Mouse (Mus musculus): ENCODE data around the gene Pvalb.

Pvalb gene

GRCm38 (mm10) chr15:78206312-78206711 lies at the start of gene Pvalb:
Pvalb (minus strand) TSS chr15:78206400.
- no peak for DNase-seq (ENCODE audit: low spot score)

DNA sequence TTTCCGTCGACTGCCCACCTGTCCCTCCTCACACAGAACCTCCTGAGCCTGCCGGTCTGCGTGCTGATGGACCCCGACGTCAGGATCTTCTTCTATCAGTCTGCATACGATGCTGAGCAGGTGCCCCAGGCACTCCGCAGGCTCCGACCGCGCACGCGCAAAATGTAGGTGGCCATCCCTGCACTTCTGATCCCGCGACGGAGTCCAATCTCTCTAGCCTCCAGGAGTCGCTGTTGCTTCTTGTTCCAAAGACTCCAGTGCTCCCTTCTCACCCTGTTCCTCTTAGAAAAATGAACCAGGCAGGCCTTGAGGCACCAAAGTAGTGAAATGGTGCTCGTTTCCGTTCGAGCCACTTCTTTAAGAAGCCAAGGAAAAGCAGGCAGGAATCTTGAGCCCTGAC lies 48.6 kb upstream of the Pvalb start:
- no peak for DNase-seq (ENCODE audit: low spot score)

- DNase-seq (ENCODE audit: low spot score): no peak
Measured at GRCm38 (mm10) chr15:78248410-78248809, 42.2 kb upstream of the Pvalb start.

GRCm38 (mm10) chr15:78247659-78248058 lies 41.5 kb upstream of the Pvalb start:
- no peak for DNase-seq (ENCODE audit: low spot score)

DNA sequence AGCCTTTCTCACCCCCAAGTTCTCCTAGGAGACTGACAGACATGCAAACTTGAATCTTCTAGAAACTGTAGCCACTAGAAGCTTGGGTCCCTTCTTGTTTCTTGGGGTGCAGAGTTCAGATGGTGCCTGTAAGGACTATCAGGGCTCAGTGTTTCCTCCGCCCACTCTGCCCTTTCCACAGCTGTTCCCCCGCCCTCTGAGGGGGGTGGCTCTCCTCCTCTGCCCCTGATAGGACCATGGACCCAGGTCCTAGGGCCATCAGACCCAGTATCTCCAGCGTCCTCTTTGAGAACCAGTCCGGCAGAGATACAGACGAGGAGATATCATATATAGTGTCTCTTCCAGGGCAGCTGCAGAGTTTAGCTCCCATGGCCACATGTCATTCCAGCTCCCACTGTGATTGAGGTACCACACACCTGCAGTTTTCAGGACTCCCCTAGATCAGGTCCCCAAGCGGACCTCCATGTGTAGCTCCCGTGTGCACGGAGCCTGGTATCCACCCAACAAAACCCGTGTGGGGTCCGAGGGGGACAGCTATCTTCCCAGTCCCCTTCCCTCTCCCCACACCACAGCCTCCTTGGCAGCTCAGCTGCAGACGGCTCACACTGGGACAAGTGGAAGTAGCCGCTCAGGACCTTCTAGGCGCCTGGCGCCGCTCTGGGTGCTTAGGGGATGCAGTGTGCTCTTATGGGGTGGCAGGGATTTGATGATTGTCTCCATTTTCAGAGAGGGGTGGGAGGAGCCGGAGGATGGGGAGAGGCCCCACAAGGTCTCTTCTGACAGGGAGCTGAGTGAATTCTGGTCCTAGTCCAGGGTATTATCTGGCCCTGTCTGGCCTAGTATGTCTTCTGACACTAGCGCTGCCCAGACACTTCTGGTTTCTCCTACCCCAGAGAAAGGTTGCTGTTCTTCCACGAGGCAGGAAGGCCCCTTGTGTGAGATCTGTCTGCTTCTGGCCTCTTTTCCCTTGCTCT lies 40.2 kb upstream of the Pvalb start:
- DNase-seq (ENCODE audit: low spot score): no peak

DNA sequence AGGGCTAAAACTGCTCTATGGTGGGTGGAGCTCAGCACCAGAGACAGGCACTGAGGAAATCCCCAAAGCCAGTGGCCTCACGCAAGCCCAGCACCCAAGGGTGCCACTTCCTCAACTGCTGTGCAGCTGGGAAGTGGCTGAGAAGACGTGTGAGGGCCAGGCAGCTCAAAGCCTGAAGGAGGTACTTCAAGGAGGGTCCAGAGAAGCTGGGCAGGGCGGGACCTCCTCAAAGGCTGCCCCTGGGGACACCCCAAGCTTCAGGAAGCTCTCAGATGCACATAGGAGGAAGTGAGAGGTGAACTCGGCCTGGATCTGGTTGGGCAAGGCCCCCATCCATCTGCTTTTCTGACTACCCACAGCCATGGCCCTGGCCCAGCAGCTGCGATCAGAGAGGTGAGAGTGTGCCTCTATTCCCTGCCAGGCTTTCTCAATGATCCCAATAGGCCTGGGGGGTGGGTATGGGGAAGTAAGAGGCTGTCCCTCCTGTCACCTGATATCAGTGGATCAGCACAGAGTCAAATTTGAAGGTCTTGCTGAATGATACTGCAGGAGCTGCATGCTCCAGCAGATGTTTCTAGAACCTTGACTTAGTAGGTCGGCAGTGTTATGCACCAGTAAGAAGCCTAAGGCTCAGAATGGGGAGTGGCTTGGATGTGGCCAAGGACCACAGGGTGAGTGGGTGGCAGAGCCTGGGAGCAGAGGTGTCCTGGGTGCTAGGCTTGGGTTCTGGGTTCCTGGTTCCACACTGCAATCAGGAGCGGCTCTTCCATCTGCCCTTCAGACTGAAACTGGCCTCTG lies 38.7 kb upstream of the Pvalb start, which contains the start of gene Ncf4:
TSS of gene Ncf4 (plus strand) at position 107 of the 798 bp plus-strand sequence.
- DNase-seq (ENCODE audit: low spot score): no peak

DNA sequence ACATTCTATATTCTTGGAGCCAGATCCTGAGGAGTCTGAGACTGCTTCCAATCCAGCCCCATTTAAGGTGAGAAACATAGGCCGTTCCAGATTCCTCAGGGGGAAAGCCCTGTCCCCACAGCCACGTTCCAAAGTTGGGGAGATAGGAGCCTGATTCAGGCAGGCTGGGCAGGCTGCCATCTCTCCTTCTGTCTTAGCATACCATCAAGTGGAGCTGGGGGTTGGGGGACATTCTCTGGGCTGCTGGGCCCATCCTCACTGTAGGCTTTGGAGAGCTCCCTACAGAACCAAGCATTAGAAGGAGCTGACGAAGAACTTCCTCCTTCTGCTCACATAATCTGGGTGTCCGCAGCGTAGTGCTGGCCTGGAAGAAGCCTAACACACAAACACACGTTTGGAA lies 37.6 kb upstream of the Pvalb start:
- DNase-seq (ENCODE audit: low spot score): no peak

DNA sequence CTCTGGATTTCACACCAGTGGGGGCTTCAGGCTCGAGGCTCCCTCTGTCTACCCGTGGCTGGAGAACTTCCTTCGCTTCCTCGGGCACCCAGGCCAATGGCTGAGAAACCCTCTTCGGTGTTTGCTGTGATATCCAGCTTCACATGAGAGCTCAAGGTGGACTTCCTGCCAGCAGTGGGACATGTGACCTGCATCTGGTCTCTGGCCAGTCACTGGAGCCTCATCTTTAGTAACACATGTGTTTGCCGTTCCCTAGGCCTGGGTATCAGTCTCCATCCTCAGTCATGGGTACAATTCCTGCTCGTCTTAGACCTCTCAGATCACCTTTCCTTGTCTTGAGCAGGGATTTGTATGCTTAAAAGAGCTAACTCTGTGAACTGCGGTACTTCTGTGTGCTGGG lies 36.9 kb upstream of the Pvalb start:
- DNase-seq (ENCODE audit: low spot score): no peak

DNA sequence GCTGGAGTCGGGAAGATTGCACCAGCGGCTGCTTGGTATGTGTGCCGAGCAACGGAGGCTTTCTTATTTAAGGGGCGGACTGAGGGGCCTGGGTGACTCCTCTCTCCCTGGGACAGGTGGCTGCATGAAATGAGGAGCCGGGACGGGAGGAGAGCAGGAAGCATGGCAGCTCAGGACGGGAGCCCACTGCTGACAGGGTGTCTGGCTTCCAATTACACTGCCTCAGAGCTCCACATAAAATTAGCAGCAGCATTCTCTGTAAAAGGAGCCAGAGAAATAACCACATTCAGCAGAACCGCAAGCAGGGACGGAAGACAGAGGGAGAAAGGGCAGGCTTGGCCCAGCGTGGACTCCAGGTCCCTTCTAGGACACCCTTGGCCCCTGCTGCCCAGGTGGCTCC lies 35.1 kb upstream of the Pvalb start:
- DNase-seq (ENCODE audit: low spot score): no peak

DNA sequence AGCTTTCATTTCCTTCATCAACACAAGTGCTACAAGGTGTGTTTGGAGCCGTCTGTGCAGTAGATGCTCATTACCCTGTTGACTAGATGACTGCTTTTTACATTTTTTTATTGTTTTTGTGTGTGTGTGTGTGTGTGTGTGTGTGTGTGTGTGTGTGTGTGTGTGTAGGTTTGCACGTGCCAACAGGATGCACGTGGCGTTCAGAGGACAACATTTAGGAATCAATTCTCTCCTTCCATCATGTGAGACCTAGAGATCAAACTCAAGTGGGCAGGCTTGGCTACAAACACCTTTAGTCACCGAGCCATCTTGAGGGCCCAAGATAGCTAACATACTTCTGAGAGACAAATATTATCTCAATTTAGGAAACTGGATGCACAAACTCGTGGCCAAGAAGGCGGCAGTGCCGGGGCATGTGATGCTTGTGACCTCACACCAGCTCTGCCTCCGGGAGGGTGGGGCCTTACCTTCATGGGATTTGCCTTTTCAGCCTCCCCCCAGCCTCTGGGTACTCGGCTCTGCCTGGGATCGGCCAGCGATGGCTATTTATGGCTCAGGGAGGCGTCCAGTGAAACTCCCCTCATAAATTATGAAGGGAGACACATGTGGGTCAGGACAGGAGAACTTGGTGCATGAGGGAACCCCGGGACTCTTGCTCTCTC lies 33.9 kb upstream of the Pvalb start:
- no peak for DNase-seq (ENCODE audit: low spot score)

DNA sequence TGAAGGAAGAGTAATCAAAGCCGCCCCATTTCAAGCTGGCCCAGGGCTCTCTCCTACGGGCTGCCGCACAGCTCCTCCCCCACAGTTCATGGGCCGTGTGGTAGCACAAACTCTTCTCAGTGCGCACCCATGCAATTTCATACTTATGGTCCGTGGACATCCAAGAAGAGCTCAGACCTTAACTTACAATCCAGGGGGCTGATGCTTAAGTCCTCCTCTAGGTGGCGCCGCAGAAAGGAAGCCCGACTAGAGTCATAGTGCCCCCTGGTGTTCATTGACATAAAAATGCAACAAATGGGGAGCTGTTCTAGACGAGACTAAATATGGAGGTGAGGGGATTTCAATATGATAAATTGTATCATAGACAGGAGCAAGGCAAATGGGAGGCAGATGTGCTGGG lies 33.3 kb upstream of the Pvalb start:
- no peak for DNase-seq (ENCODE audit: low spot score)

GRCm38 (mm10) chr15:78234823-78235509 lies 28.8 kb upstream of the Pvalb start:
- no peak for DNase-seq (ENCODE audit: low spot score)

- DNase-seq (ENCODE audit: low spot score): no peak
Measured at GRCm38 (mm10) chr15:78231346-78232331, 25.4 kb upstream of the Pvalb start.

- no peak for DNase-seq (ENCODE audit: low spot score)
Measured at GRCm38 (mm10) chr15:78227816-78228215, 21.6 kb upstream of the Pvalb start.

DNA sequence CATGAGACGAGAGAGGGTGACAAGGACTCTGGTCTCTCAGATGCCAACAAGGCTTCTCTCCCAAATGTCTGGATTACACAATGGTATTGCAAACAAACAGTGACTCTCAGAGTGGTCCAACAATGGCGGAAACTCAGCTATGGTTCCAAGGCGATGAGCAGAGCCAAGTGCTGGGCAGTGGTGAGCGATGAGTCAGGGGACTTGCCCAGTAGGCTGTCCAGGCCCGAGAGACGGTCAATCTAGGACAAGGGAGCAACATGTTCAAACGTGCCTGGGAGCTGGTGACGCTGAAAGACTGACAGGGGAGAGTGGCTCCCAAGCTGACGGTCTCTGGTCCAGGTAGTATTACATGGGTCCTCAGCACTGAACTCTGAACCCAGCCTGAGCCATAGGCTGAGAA lies 9.1 kb upstream of the Pvalb start:
- DNase-seq (ENCODE audit: low spot score): no peak

DNA sequence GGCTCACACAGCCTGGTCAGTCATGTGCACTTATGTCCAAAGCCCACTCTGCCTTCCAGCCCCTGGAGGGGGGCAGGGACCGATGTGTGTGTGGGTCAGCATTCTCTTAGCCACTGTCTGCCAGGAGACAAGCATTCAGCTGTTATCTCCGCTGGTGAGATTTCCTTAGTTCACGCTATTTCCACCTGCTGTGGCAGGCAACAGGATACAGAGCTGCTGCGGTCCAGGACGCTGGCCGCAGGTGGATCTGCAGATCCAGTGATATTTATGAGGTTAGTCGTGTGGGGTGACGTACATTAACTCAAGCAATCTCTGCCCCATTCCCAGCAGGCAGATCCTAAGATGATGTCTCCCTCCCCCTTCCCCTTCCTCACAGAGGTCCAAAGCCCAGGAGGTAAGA lies 5.2 kb upstream of the Pvalb start:
- DNase-seq (ENCODE audit: low spot score): no peak

GRCm38 (mm10) chr15:78210203-78210602 lies 4.0 kb upstream of the Pvalb start:
- DNase-seq (ENCODE audit: low spot score): no peak

GRCm38 (mm10) chr15:78205192-78205591 lies 1.0 kb downstream of the Pvalb start:
- no peak for DNase-seq (ENCODE audit: low spot score)

DNA sequence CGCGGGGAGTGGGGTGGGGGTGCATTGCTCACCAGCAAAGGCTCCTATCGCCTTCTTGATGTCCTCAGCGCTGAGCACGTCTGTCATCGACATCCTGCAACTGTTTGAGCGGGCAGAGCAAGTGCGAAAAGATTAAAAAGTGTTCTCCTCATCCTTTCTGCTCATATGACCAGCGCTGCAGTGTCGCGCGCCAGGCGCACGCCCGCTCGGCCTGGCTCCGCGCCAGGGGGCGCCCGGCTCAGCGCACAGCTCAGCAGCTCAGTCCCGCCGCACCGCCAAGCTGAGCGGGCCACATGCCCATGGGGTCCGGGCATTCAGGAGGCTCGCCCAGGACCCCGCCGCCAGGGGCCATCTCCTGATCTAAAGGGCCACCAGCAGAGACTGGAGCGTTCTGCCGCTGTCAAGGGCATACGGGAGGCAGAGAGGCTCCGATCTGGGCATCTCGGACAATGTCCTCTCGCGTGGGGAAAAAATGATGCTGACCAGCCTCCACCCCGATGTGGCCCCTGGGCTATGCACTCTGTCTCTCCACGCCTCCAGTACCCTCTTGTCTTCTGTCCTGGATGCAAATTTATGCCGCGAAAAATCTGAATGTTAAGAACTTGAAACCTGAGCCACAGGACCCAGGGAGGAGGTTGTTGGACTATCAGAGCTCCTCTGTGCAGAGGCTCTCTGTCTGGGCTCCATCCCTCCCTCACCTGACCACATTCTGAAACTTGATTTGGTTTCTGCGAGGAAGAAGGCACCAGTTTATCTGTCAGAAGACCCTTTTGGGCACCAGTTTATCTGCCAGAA lies 1.9 kb downstream of the Pvalb start:
- DNase-seq (ENCODE audit: low spot score): no peak
